8 mouse cellular contexts compared by ENCODE assay signal in genomic region chr17:3099273-3099672, GRCm38 (mm10). TPM values are rescaled to one million over a fixed set of nuclear protein-coding genes. Genes with fewer than 3 reads are reported as not detected.
DNase-seq lines count a peak whose midpoint lies in the region; ATAC-seq and TF ChIP-seq lines count a peak whose summit lies in the region.
"Not testable (repeated sequence)": the region's sequence is repeated elsewhere in the genome, so short reads cannot be mapped to it uniquely, and the experiment has no call there.

No protein-coding gene starts in this region.

- not testable (repeated sequence) for H3K4me3 ChIP-seq in MEL (ENCODE audit: control insufficient read depth in 1 of 2, insufficient read depth in 1 of 2, low read depth in 2 of 2, low read length in 2 of 2); forebrain, postnatal 0 days (ENCODE audit: low read depth, low read length); heart, adult 2 months; hindbrain, postnatal 0 days (ENCODE audit: low read length); layer of hippocampus, adult 2 months; liver, postnatal 0 days (ENCODE audit: low read depth, low read length); midbrain, postnatal 0 days (ENCODE audit: low read depth, low read length)

- H3K9ac ChIP-seq in MEL (ENCODE audit: control insufficient read depth, low read depth, low read length, poor library complexity, severe bottlenecking); forebrain, postnatal 0 days; heart, adult 2 months (ENCODE audit: low read depth, low read length); hindbrain, postnatal 0 days (replicated peaks; ENCODE audit: low read length); liver, postnatal 0 days (replicated peaks); midbrain, postnatal 0 days (replicated peaks; ENCODE audit: low read length, poor library complexity, severe bottlenecking): not testable (repeated sequence)

- peak in 1 of 3 experiments; percentile 46; a peak in 2 of 6 replicates for TF ChIP-seq CTCF in MEL (IDR thresholded peaks at IDR 0.05 in 2 of 3, conservative IDR thresholded peaks at IDR 0.05 in 1 of 3; ENCODE audit: control insufficient read depth in 1 of 3, insufficient read depth in 1 of 3, low read depth in 2 of 3, low read length in 3 of 3, poor library complexity in 1 of 3, severe bottlenecking in 1 of 3)
- TF ChIP-seq CTCF in forebrain, postnatal 0 days (IDR thresholded peaks at IDR 0.05; ENCODE audit: low read depth), result 0 out of 2 replicates have a peak, but pooled peaks have one; percentile 2
- peak; percentile 40 for TF ChIP-seq CTCF in heart, adult 2 months (IDR thresholded peaks at IDR 0.05)
- TF ChIP-seq CTCF in hindbrain, postnatal 0 days (IDR thresholded peaks at IDR 0.05; ENCODE audit: low read depth), result peak; percentile 5; the same call in 1 of the 2 replicates
- TF ChIP-seq CTCF in layer of hippocampus, adult 2 months (conservative IDR thresholded peaks at IDR 0.05), result peak; percentile 56
- 0 out of 2 replicates have a peak, but pooled peaks have one; percentile 11 for TF ChIP-seq CTCF in liver, postnatal 0 days (IDR thresholded peaks at IDR 0.05; ENCODE audit: low read depth)
- peak; percentile 37 for TF ChIP-seq CTCF in midbrain, postnatal 0 days (IDR thresholded peaks at IDR 0.05)

- 86% methylated on average over 1 of the region's 1 CpGs for WGBS in forebrain, postnatal 0 days
- 58% methylated on average over 1 of the region's 1 CpGs for WGBS in heart, adult 2 months
- 82% methylated on average over 1 of the region's 1 CpGs for WGBS in hindbrain, postnatal 0 days
- WGBS in liver, postnatal 0 days (ENCODE audit: insufficient replicate concordance), result 59% methylated on average over 1 of the region's 1 CpGs
- 91% methylated on average over 1 of the region's 1 CpGs for WGBS in midbrain, postnatal 0 days

- intact Hi-C loops in heart, adult 2 months (cut with DNase I), result not testable (repeated sequence)

- H3K27ac ChIP-seq in MEL (ENCODE audit: control insufficient read depth, low read depth, low read length); forebrain, postnatal 0 days (ENCODE audit: low read depth, low read length); heart, adult 2 months; hindbrain, postnatal 0 days; layer of hippocampus, adult 2 months; liver, postnatal 0 days (ENCODE audit: low read depth); midbrain, postnatal 0 days (ENCODE audit: low read depth, low read length): not testable (repeated sequence)

- peak; percentile 26 for DNase-seq in 3T3-L1 (ENCODE audit: low read depth, low spot score)
- not testable (repeated sequence) for DNase-seq in MEL (ENCODE audit: low read depth, low spot score); forebrain, postnatal 0 days; heart, adult 2 months; hindbrain, postnatal 0 days (ENCODE audit: low spot score); layer of hippocampus, adult 2 months (ENCODE audit: low spot score in 2 of 2); liver, postnatal 0 days; midbrain, postnatal 0 days (ENCODE audit: low spot score)

- H3K27me3 ChIP-seq in MEL (ENCODE audit: control insufficient read depth in 1 of 2, insufficient read depth in 2 of 2, low read length in 2 of 2); forebrain, postnatal 0 days (ENCODE audit: insufficient read depth, low read length); heart, adult 2 months (ENCODE audit: control insufficient read depth, insufficient read depth, low read length); hindbrain, postnatal 0 days (ENCODE audit: insufficient read depth, low read length); liver, postnatal 0 days (ENCODE audit: insufficient read depth, low read length); midbrain, postnatal 0 days (ENCODE audit: insufficient read depth, low read length): not testable (repeated sequence)

- ATAC-seq in forebrain, postnatal 0 days; hindbrain, postnatal 0 days; liver, postnatal 0 days; midbrain, postnatal 0 days (ENCODE audit: low FRiP score): not testable (repeated sequence)

- peak; percentile 54 for TF ChIP-seq RAD21 in MEL (IDR thresholded peaks at IDR 0.05; ENCODE audit: low read depth, low read length)

- H3K36me3 ChIP-seq in MEL (ENCODE audit: control insufficient read depth in 1 of 2, insufficient read depth in 2 of 2, low read length in 2 of 2); forebrain, postnatal 0 days (ENCODE audit: insufficient read depth); heart, adult 2 months (ENCODE audit: control insufficient read depth, insufficient read depth, low read length); hindbrain, postnatal 0 days (ENCODE audit: insufficient read depth, low read length); liver, postnatal 0 days (replicated peaks; ENCODE audit: insufficient read depth, low read length); midbrain, postnatal 0 days (ENCODE audit: insufficient read depth, low read length): not testable (repeated sequence)

- not testable (repeated sequence) for H3K4me1 ChIP-seq in MEL (ENCODE audit: control insufficient read depth in 1 of 2, insufficient read depth in 2 of 2, low read length in 2 of 2); forebrain, postnatal 0 days (ENCODE audit: insufficient read depth); heart, adult 2 months (ENCODE audit: control insufficient read depth, insufficient read depth, low read length); hindbrain, postnatal 0 days (ENCODE audit: insufficient read depth, low read length); liver, postnatal 0 days (ENCODE audit: insufficient read depth); midbrain, postnatal 0 days (ENCODE audit: insufficient read depth, low read length)

- not testable (repeated sequence) for H3K4me2 ChIP-seq in forebrain, postnatal 0 days (ENCODE audit: low read depth); hindbrain, postnatal 0 days (ENCODE audit: low read depth, low read length); liver, postnatal 0 days (ENCODE audit: low read depth, low read length); midbrain, postnatal 0 days (ENCODE audit: low read depth, low read length, poor library complexity, severe bottlenecking)

- not testable (repeated sequence) for H3K9me3 ChIP-seq in MEL (replicated peaks; ENCODE audit: insufficient read depth, low read length); forebrain, postnatal 0 days (ENCODE audit: low read length); hindbrain, postnatal 0 days (ENCODE audit: low read length); liver, postnatal 0 days (ENCODE audit: low read length); midbrain, postnatal 0 days (ENCODE audit: low read length)

- TF ChIP-seq EP300 in MEL (IDR thresholded peaks at IDR 0.05; ENCODE audit: low read depth in 1 of 2, low read length in 2 of 2); heart, adult 2 months (IDR thresholded peaks at IDR 0.05; ENCODE audit: insufficient read depth, low read depth, low read length); liver, postnatal 0 days (IDR thresholded peaks at IDR 0.05; ENCODE audit: low read depth): not testable (repeated sequence)

- not testable (repeated sequence) for H3K79me2 ChIP-seq in MEL (ENCODE audit: control insufficient read depth, insufficient read depth, low read length, poor library complexity); heart, adult 2 months (replicated peaks; ENCODE audit: control insufficient read depth, insufficient read depth, low read length)

- TF ChIP-seq POLR2A in MEL (IDR thresholded peaks at IDR 0.05; ENCODE audit: control insufficient read depth in 1 of 2, insufficient read depth in 1 of 2, low read depth in 1 of 2, low read length in 2 of 2, poor library complexity in 1 of 2); heart, adult 2 months (IDR thresholded peaks at IDR 0.05; ENCODE audit: insufficient read depth, low read depth, low read length): not testable (repeated sequence)

TF ChIP-seq in MEL, 35 proteins besides CTCF, POLR2A, EP300 and RAD21:
- TF ChIP-seq ZNF384 (IDR thresholded peaks at IDR 0.05; ENCODE audit: low read depth, low read length) (peak; percentile 54; the same call in 1 of the 2 replicates), SMC3 (IDR thresholded peaks at IDR 0.05; ENCODE audit: low read depth, low read length) (peak; percentile 41)

RNA-seq across cellular contexts. Expression of gene Scaf8, which starts 15.5 kb away (rescaled TPM):
- total RNA-seq in MEL (2012; rRNA removed), result 14.4 and 14.8 TPM in 2 replicates
- polyA plus RNA-seq in MEL (2012; ENCODE audit: insufficient read depth in 1 of 2, insufficient read length in 2 of 2, low read depth in 1 of 2, low replicate concordance in 2 of 2, missing spikeins in 1 of 2), result 10 to 100 TPM in 1 of 2 experiments, not detected in 1; 24.6 TPM
- 54.1 and 65.8 TPM in 2 replicates for total RNA-seq in forebrain, postnatal 0 days (2014; rRNA removed)
- 12.1 and 15.6 TPM in 2 replicates for polyA plus RNA-seq in forebrain, postnatal 0 days (2015; fragmentation: Nextera tagmentation; extraction: Ambion mirVana)
- 10 to 100 TPM; 28.1 to 31.4 TPM for total RNA-seq in heart, adult 2 months (2021)
- 15.6 and 23.5 TPM in 2 replicates for polyA plus RNA-seq in heart, adult 2 months (2012; rRNA removed)
- 38.9 and 42.8 TPM in 2 replicates for total RNA-seq in hindbrain, postnatal 0 days (2014; rRNA removed)
- 15.1 and 15.6 TPM in 2 replicates for polyA plus RNA-seq in hindbrain, postnatal 0 days (2015; fragmentation: Nextera tagmentation; extraction: Ambion mirVana)
- total RNA-seq in layer of hippocampus, adult 2 months (2021), result 10 to 100 TPM; 61.1 to 62.4 TPM
- polyA plus RNA-seq in liver, postnatal 0 days (2015; fragmentation: Nextera tagmentation; extraction: Ambion mirVana), result 4.2 and 4.5 TPM in 2 replicates
- 56.0 and 59.8 TPM in 2 replicates for total RNA-seq in midbrain, postnatal 0 days (2014; rRNA removed)
- polyA plus RNA-seq in midbrain, postnatal 0 days (2015; fragmentation: Nextera tagmentation; extraction: Ambion mirVana), result 13.4 and 15.8 TPM in 2 replicates
